30 mouse cellular contexts compared by ENCODE assay signal in the genomic region with DNA sequence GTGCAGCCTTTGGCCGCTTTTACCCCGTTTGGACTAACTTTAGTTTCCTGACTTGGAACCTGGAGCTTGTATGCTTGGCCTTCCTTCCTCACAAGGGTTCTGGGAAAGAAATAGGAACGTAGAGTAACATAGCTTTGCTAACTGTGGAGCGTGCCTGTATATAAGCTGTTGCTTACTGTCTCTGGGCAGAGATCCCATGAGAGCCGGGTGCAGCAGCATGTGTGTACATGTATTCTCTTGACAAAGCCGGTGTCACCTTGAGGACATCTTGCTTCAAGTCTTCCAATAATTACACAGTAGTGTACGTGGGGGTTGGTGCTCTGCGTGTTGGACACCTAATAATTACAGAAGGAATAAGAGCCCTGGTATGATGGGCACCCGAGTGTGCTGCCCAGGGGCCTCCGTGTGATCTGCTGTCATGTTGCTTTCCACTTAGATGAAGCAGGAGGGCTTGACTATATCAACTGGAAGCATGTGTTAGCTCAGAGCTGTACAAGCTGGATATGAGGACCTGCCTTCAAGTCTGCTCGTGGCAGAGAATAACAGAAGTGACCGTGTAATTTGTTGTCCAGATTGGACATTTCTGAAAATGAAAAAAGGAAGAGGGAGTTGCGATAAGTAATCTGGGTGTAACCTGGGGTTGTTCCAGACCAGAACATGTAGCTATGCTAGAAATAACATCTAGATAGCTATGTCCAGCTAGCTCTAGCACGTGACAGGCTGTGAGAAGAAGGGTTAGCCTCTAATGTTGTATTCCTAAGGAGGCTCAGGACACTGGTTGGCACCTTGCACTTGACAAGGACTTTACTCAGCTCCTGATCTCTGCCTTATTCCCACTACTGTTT.
DNase-seq lines count a peak whose midpoint lies in the region; ATAC-seq and TF ChIP-seq lines count a peak whose summit lies in the region.
"Had no signal": no experiment of that assay in that cellular context is flagged by ENCODE, and none has a peak within 500 bp of the region (broad histone marks: within the 10 kb centered on the region; RNA-seq: fewer than 3 reads in every experiment).

No protein-coding gene starts in this region.

- peaks cover 26% of the 10 kb centered on the region for H3K4me1 ChIP-seq in bone marrow macrophage, adult 2 months (ENCODE audit: control insufficient read depth, insufficient read depth, low read length)
- H3K4me1 ChIP-seq: embryonic facial prominence, embryonic 13.5 days; forebrain, embryonic 13.5 days; hindbrain, embryonic 15.5 days; midbrain, embryonic 15.5 days had no signal

- DNase-seq in gastrocnemius, adult 2 months = no peak
- no peak for DNase-seq in gastrocnemius, postnatal 25 days
- DNase-seq in heart, adult 9 months (ENCODE audit: low spot score in 2 of 2) = peak; percentile 33 to 75
- no peak for DNase-seq in heart, postnatal 25 days (ENCODE audit: low spot score)
- DNase-seq in thymus, postnatal 4 days = no peak
- DNase-seq: adrenal gland, postnatal 14 days; cerebellum, adult 11-12 months; cerebellum, adult 9-11 months; embryo, embryonic 11 days; gastrocnemius, postnatal 36 days; kidney, adult 11 months; kidney, postnatal 14 days; layer of hippocampus, adult 9-11 months; liver; right cerebral cortex, adult 18-20 months; right cerebral cortex, postnatal 4 days; thymus, adult 18-20 months; thymus, postnatal 25 days had no signal

- intact Hi-C loops in gastrocnemius, adult 2 months (cut with DNase I) = no loop called here
- intact Hi-C loops in heart, postnatal 25 days (cut with DNase I) = loop anchor here (5.0 kb wide), 1 partner anchor 120 kb away; no protein-coding TSS in a partner anchor

- TF ChIP-seq CTCF in gastrocnemius, adult 2 months (IDR thresholded peaks at IDR 0.05) = no peak
- TF ChIP-seq CTCF in bone marrow macrophage, adult 2 months (IDR thresholded peaks at IDR 0.05; ENCODE audit: low read depth, low read length) = no peak

- H3K4me3 ChIP-seq in gastrocnemius, adult 2 months = no peak overlapping the region
- no peak overlapping the region for H3K4me3 ChIP-seq in bone marrow macrophage, adult 2 months (ENCODE audit: insufficient read depth, low read length)
- H3K4me3 ChIP-seq: embryonic facial prominence, embryonic 13.5 days; erythroblast, embryonic 14.5 days; forebrain, embryonic 13.5 days; hindbrain, embryonic 10.5 days; hindbrain, embryonic 15.5 days; midbrain, embryonic 10.5 days; midbrain, embryonic 15.5 days had no signal

- H3K27ac ChIP-seq in gastrocnemius, adult 2 months = peak overlapping the region; percentile 48
- peak overlapping the region; percentile 10; the same call in 1 of the 2 replicates for H3K27ac ChIP-seq in bone marrow macrophage, adult 2 months (ENCODE audit: insufficient read depth, low read depth, low read length)
- H3K27ac ChIP-seq: embryonic facial prominence, embryonic 13.5 days; forebrain, embryonic 13.5 days; hindbrain, embryonic 10.5 days; hindbrain, embryonic 15.5 days; midbrain, embryonic 10.5 days; midbrain, embryonic 15.5 days; stomach, postnatal 0 days had no signal

- TF ChIP-seq POLR2A in bone marrow macrophage, adult 2 months (IDR thresholded peaks at IDR 0.05; ENCODE audit: borderline replicate concordance, low read depth, low read length) = no peak

- 0 out of 2 replicates have a peak, but pooled peaks have one; percentile 30 for ATAC-seq in megakaryocyte, adult 5-6 weeks (ENCODE audit: poor library complexity, severe bottlenecking)
- ATAC-seq: forebrain, embryonic 13.5 days; inflammation-experienced regulatory T-cells, adult 6 months; midbrain, embryonic 15.5 days; Patski had no signal

Comparison
In these comparisons a context has a peak if more than half of its experiments do, and no peak if none do; other contexts are left out.
1. DNase-seq: peak in heart, adult 9 months (2 of 2); none in gastrocnemius, adult 2 months (single experiment), gastrocnemius, postnatal 25 days (single experiment), heart, postnatal 25 days (single experiment) and thymus, postnatal 4 days (single experiment).